Mouse (Mus musculus): ENCODE results near the gene Zcrb1. TPM values are rescaled to one million over a fixed set of nuclear protein-coding genes. Genes with fewer than 3 reads are reported as not detected.

Gene Zcrb1
- total RNA-seq (2017), result 69.2 and 83.6 TPM in 2 replicates

GRCm38 (mm10) chr15:93397826-93398698 is at the start of gene Zcrb1, which contains the start of gene Pphln1:
Zcrb1 (minus strand) TSS chr15:93398334.
Pphln1 (plus strand) TSS chr15:93398350.
- peak; percentile 80 for ATAC-seq (ENCODE audit: extremely low read depth, insufficient number of reproducible peaks, low FRiP score, poor library complexity, severe bottlenecking)

GRCm38 (mm10) chr15:93443676-93444075 is 45.5 kb upstream of the Zcrb1 start:
- ATAC-seq (ENCODE audit: extremely low read depth, insufficient number of reproducible peaks, low FRiP score, poor library complexity, severe bottlenecking), result no peak

GRCm38 (mm10) chr15:93442271-93442670 is 44.1 kb upstream of the Zcrb1 start:
- ATAC-seq (ENCODE audit: extremely low read depth, insufficient number of reproducible peaks, low FRiP score, poor library complexity, severe bottlenecking), result no peak

- ATAC-seq (ENCODE audit: extremely low read depth, insufficient number of reproducible peaks, low FRiP score, poor library complexity, severe bottlenecking), result peak; percentile 76; the same call in 1 of the 2 replicates
Observed at GRCm38 (mm10) chr15:93438663-93439062, 40.5 kb upstream of the Zcrb1 start.

GRCm38 (mm10) chr15:93435998-93436397 is 37.9 kb upstream of the Zcrb1 start:
- no peak for ATAC-seq (ENCODE audit: extremely low read depth, insufficient number of reproducible peaks, low FRiP score, poor library complexity, severe bottlenecking)

- peak; percentile 32; the same call in 1 of the 2 replicates for ATAC-seq (ENCODE audit: extremely low read depth, insufficient number of reproducible peaks, low FRiP score, poor library complexity, severe bottlenecking)
Observed at GRCm38 (mm10) chr15:93433811-93434210, 35.7 kb upstream of the Zcrb1 start.

GRCm38 (mm10) chr15:93422537-93422936 is 24.4 kb upstream of the Zcrb1 start:
- no peak for ATAC-seq (ENCODE audit: extremely low read depth, insufficient number of reproducible peaks, low FRiP score, poor library complexity, severe bottlenecking)

GRCm38 (mm10) chr15:93420596-93420995 is 22.5 kb upstream of the Zcrb1 start:
- no peak for ATAC-seq (ENCODE audit: extremely low read depth, insufficient number of reproducible peaks, low FRiP score, poor library complexity, severe bottlenecking)

- no peak for ATAC-seq (ENCODE audit: extremely low read depth, insufficient number of reproducible peaks, low FRiP score, poor library complexity, severe bottlenecking)
Observed at GRCm38 (mm10) chr15:93416300-93416699, 18.2 kb upstream of the Zcrb1 start.

- ATAC-seq (ENCODE audit: extremely low read depth, insufficient number of reproducible peaks, low FRiP score, poor library complexity, severe bottlenecking), result no peak
Observed at GRCm38 (mm10) chr15:93414456-93414855, 16.3 kb upstream of the Zcrb1 start.

GRCm38 (mm10) chr15:93412445-93412844 is 14.3 kb upstream of the Zcrb1 start:
- no peak for ATAC-seq (ENCODE audit: extremely low read depth, insufficient number of reproducible peaks, low FRiP score, poor library complexity, severe bottlenecking)

GRCm38 (mm10) chr15:93406492-93406891 is 8.4 kb upstream of the Zcrb1 start:
- no peak for ATAC-seq (ENCODE audit: extremely low read depth, insufficient number of reproducible peaks, low FRiP score, poor library complexity, severe bottlenecking)

GRCm38 (mm10) chr15:93405446-93405986 is 7.4 kb upstream of the Zcrb1 start:
- no peak for ATAC-seq (ENCODE audit: extremely low read depth, insufficient number of reproducible peaks, low FRiP score, poor library complexity, severe bottlenecking)

GRCm38 (mm10) chr15:93404849-93405248 is 6.7 kb upstream of the Zcrb1 start:
- ATAC-seq (ENCODE audit: extremely low read depth, insufficient number of reproducible peaks, low FRiP score, poor library complexity, severe bottlenecking), result no peak

- ATAC-seq (ENCODE audit: extremely low read depth, insufficient number of reproducible peaks, low FRiP score, poor library complexity, severe bottlenecking), result no peak
Observed at GRCm38 (mm10) chr15:93402730-93403129, 4.6 kb upstream of the Zcrb1 start.

- ATAC-seq (ENCODE audit: extremely low read depth, insufficient number of reproducible peaks, low FRiP score, poor library complexity, severe bottlenecking), result no peak
Observed at GRCm38 (mm10) chr15:93401446-93401845, 3.3 kb upstream of the Zcrb1 start.

- ATAC-seq (ENCODE audit: extremely low read depth, insufficient number of reproducible peaks, low FRiP score, poor library complexity, severe bottlenecking), result no peak
Observed at GRCm38 (mm10) chr15:93398699-93399540, 786 bp upstream of the Zcrb1 start.

- ATAC-seq (ENCODE audit: extremely low read depth, insufficient number of reproducible peaks, low FRiP score, poor library complexity, severe bottlenecking), result no peak
Observed at GRCm38 (mm10) chr15:93397269-93397668, 865 bp downstream of the Zcrb1 start.

- ATAC-seq (ENCODE audit: extremely low read depth, insufficient number of reproducible peaks, low FRiP score, poor library complexity, severe bottlenecking), result no peak
Observed at GRCm38 (mm10) chr15:93381337-93381736, 16.8 kb downstream of the Zcrb1 start.
